Mouse (Mus musculus): ENCODE measurements at regions not wholly inside any gene's neighbourhood (a gene's known extent, or its start where the extent isn't known, plus 50 kb on each side); places are given as distances from the start of the nearest gene placed in this dataset.
A peak's percentile ranks its signal among the peaks of the same experiment; 100 is the strongest.
"Not testable (repeated sequence)": the region's sequence is repeated elsewhere in the genome, so short reads cannot be mapped to it uniquely, and the experiment has no call there.

GRCm38 (mm10) chr7:113010150-113010549, 56.4 kb downstream of the Rassf10 start:
- no peak for DNase-seq (ENCODE audit: inconsistent ontology term)

GRCm38 (mm10) chr7:113017092-113017755, 63.5 kb downstream of the Rassf10 start:
- DNase-seq (ENCODE audit: inconsistent ontology term), result no peak

- no peak for DNase-seq (ENCODE audit: inconsistent ontology term)
Measured at GRCm38 (mm10) chr7:113021412-113021811, 67.7 kb downstream of the Rassf10 start.

GRCm38 (mm10) chr7:113022516-113022915, 68.8 kb downstream of the Rassf10 start:
- DNase-seq (ENCODE audit: inconsistent ontology term), result no peak

GRCm38 (mm10) chr7:113025758-113026157, 72.0 kb downstream of the Rassf10 start:
- DNase-seq (ENCODE audit: inconsistent ontology term), result no peak

- peak; percentile 8 for DNase-seq (ENCODE audit: inconsistent ontology term)
Measured at GRCm38 (mm10) chr7:113026290-113027075, 72.7 kb downstream of the Rassf10 start.

- no peak for DNase-seq (ENCODE audit: inconsistent ontology term)
Measured at GRCm38 (mm10) chr7:113027125-113027801, 73.5 kb downstream of the Rassf10 start.

GRCm38 (mm10) chr7:113030053-113030752, 76.4 kb downstream of the Rassf10 start:
- no peak for DNase-seq (ENCODE audit: inconsistent ontology term)

GRCm38 (mm10) chr7:113035751-113036150, 82.0 kb downstream of the Rassf10 start:
- no peak for DNase-seq (ENCODE audit: inconsistent ontology term)

- peak; percentile 60 for DNase-seq (ENCODE audit: inconsistent ontology term)
Measured at GRCm38 (mm10) chr7:113037825-113038613, 84.3 kb downstream of the Rassf10 start.

GRCm38 (mm10) chr7:113038906-113039671, 85.3 kb downstream of the Rassf10 start:
- DNase-seq (ENCODE audit: inconsistent ontology term), result no peak

GRCm38 (mm10) chr7:113045613-113046159, 91.9 kb downstream of the Rassf10 start:
- not testable (repeated sequence) for DNase-seq (ENCODE audit: inconsistent ontology term)

- peak; percentile 67 for DNase-seq (ENCODE audit: inconsistent ontology term)
Measured at GRCm38 (mm10) chr7:113046406-113046805, 92.6 kb downstream of the Rassf10 start.

GRCm38 (mm10) chr7:113047583-113047982, 93.8 kb downstream of the Rassf10 start:
- no peak for DNase-seq (ENCODE audit: inconsistent ontology term)

GRCm38 (mm10) chr7:113048097-113048795, 94.5 kb downstream of the Rassf10 start:
- peak; percentile 95 for DNase-seq (ENCODE audit: inconsistent ontology term)

GRCm38 (mm10) chr7:113049440-113049839, 95.7 kb downstream of the Rassf10 start:
- no peak for DNase-seq (ENCODE audit: inconsistent ontology term)

GRCm38 (mm10) chr7:113052952-113053351, 99.2 kb downstream of the Rassf10 start:
- no peak for DNase-seq (ENCODE audit: inconsistent ontology term)

GRCm38 (mm10) chr7:113056421-113056820, 102.7 kb downstream of the Rassf10 start:
- no peak for DNase-seq (ENCODE audit: inconsistent ontology term)

GRCm38 (mm10) chr7:113059211-113059966, 105.6 kb downstream of the Rassf10 start:
- peak; percentile 45 for DNase-seq (ENCODE audit: inconsistent ontology term)

Measured in Muller cell, postnatal 12 days (primary cell).